Mouse (Mus musculus) monocyte, adult 2 months (primary cell): ENCODE results near the gene Fam171a2.
A peak's percentile ranks its signal among the peaks of the same experiment; 100 is the strongest.

Experiments
- DNase-seq, 2 experiments: peaks; one replicate each; pipeline ENCODE4 v3.0.0; 2022; ENCODE audit warnings: low spot score in 2 of 2, low read depth in 1 of 2

The Fam171a2 gene

GRCm38 (mm10) chr11:102435754-102436470, 11.6 kb downstream of the Fam171a2 start:
- DNase-seq = no peak

DNA sequence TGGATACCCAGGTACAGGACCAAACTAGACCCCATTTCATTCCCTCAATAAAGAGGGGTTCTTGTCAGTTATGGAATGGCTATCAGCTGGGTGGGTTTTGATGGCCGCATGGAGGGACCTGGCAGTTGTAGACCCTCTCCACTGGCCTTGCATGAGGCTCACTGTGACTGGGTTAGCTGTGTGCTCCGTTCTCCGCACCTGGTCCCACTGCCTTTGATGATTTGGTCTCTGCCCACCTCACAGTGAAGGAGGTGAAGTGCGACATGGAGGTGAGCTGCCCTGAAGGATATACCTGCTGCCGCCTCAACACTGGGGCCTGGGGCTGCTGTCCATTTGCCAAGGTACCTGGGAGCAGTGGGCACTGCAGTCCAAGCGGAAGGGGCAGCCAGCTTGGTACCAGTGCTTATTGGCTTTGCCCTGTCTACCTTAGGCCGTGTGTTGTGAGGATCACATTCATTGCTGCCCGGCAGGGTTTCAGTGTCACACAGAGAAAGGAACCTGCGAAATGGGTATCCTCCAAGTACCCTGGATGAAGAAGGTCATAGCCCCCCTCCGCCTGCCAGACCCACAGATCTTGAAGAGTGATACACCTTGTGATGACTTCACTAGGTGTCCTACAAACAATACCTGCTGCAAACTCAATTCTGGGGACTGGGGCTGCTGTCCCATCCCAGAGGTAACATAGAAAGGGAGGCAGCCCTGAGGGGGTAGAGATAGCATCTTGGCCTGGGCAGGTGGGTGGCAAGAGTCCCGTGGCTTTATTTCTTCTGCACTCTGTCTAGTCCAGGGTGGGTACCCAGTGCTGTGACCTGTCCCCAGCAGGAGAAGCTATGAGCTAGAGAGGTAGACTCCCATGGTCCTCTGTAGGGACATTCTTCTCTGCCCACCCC, 12.4 kb downstream of the Fam171a2 start:
- no peak for DNase-seq

GRCm38 (mm10) chr11:102434406-102434805, 13.1 kb downstream of the Fam171a2 start:
- peak; percentile 69 to 82 for DNase-seq

DNA sequence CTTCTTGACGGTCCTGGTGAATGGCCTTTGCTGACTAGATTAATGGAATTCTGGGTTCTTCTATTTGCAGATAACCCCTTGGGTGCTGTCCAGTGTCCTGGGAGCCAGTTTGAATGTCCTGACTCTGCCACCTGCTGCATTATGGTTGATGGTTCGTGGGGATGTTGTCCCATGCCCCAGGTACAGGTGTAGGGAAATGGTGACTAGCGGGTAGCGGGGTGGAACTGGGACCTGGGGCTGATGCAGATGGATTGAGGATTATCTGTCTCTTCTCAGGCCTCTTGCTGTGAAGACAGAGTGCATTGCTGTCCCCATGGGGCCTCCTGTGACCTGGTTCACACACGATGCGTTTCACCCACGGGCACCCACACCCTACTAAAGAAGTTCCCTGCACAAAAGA, 13.6 kb downstream of the Fam171a2 start:
- no peak for DNase-seq

GRCm38 (mm10) chr11:102432896-102433295, 14.6 kb downstream of the Fam171a2 start:
- no peak for DNase-seq

- peak; percentile 73 to 84 for DNase-seq
These were observed 15.2 kb downstream of the Fam171a2 start for GRCm38 (mm10) chr11:102432115-102432843.

DNA sequence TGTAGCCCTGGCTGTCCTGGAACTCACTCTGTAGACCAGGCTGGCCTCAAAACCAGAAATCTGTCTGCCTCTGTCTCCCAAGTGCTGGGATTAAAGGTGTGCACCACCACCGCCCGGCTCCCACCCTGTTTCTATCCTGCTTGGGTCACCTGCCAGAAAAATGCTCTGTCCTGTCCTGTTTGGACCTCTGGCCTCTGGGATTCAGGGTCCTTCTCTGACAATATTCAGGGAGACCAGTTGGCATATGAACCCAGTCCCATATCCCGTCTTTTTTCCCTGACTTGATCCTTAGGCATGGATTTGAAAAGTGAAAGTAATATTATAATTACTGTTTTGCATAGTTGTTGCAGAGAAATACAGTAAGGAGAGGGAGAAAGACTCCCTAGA, 15.8 kb downstream of the Fam171a2 start:
- no peak for DNase-seq

DNA sequence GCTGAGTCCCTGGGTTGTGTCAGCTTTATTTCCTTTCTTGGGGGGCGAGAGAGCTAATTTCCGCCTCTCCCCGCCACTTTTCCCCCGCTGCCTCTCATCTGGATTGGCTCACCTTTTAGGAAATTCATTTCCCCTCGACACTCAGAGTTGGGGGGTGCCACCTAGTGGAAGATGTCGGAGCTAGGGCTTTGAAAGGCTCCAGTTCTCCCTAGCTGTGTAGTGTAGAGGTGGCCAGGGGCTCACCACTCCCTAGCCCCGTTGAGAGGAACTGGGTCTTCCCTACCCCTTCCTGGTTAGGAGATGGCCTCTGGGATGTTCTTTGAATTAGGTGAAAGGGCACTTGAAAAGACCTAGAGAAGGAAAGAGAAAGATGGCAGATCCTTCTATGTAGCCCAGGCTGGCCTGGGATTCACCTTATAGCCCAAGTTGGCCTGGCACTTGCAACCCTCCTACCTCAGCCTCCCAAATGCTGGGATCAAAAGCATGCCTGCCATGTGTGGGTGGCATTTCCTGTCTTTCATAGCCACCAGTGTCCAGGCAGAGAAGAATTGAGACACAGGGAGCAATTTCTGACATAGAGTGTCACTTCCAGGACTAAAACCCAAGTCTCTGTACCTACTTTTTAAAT, 16.4 kb downstream of the Fam171a2 start:
- peak in 1 of 2 experiments; percentile 57 for DNase-seq

DNA sequence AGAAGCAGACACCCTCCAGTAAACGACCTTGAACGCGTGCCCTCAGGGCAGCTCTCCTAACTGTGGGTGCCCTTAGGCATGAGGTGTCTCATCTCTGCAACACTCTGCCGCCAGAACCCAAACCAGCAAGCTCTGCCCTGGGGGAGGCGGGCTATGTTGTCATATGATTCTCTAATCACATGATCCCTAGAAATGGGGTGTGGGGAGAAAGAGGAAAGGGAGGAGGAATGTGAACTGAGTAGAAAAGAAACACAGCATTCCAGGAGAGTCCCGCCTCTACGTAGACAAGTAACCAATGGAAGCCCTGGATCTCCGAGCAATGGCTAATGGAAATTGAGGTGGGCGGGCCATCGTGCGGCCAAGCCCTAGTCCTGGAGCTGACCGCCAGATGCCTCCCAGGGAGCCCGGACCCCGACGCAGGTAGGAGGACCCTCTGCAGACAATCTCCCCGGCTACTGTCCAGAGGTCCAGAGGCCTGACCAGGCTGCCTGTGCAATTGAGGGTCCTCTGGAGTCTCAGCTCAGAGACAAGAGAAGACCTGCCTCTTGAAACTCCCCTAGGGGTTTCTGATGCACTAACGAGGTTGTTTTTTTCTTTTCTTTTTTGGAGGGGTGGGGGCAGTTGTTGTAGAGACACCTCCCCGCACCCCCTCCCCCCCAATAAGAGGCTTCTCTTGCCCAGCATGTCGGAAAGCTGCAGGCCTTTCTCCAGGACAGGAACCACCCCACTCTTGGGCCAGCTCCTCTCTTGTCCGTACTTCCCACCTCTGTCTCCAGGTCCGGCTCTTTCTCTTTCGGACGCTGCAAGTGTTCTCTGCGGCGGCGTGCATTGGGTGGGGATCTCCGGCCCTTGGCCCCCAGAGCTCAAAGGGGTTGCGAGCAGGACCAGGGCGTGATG, 17.1 kb downstream of the Fam171a2 start, which contains the start of gene Grn:
Gene Grn, plus strand, starts transcription at position 195 of the 897 bp plus-strand sequence.
- DNase-seq = peak; percentile 68 to 74

- no peak for DNase-seq
These were observed 17.9 kb downstream of the Fam171a2 start for GRCm38 (mm10) chr11:102429551-102429950.

DNA sequence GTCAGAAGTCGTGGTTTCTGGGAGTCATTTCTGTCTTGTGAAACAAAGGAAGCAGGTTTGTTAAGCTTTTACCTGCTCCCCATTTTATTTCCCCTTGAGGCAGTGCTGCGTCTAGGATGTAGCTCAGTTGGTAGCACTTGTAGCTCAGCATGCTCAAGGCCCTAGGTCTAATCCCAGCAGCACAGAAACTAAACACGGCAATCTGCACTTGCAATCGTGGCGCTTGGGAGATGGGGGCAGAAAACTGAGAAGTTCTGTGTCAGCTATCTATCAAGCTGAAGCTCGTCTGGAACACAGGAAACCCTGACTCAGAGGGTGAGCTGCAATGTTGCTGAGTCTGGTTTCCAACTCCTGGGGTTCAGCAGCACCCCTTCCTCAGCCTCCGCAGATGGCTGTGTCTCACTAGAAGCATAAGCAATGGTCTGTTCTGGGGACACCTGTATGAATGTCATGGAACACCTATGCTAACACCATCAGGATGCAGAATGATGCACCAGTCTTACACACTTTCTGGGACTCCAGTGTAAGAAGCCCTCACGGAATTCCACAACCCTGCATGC, 18.4 kb downstream of the Fam171a2 start:
- DNase-seq = no peak

GRCm38 (mm10) chr11:102425555-102426316, 21.7 kb downstream of the Fam171a2 start:
- DNase-seq = no peak

- no peak for DNase-seq
These were observed 22.8 kb downstream of the Fam171a2 start for GRCm38 (mm10) chr11:102424666-102425065.

DNA sequence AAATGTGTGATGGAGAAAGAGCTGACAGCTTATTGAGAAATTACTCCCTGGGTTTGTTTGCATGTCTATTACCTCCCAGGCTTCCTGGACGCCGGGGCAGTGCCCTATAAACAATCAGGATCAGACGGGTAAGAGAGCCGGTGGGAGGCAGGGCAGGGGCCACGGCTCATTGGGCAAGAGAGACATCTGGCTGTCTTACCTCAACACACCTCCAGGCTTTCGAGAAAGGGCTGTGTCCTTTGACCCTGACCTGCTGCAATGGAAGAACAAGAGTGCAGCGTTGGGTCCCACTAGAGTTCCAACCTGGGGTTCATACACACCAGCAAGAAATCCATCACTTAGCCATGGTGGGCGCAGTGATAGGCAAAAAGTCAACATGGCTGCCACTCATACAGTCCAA, 25.9 kb downstream of the Fam171a2 start:
- no peak for DNase-seq

GRCm38 (mm10) chr11:102418887-102419286, 28.6 kb downstream of the Fam171a2 start:
- no peak for DNase-seq

- no peak for DNase-seq
These were observed 30.3 kb downstream of the Fam171a2 start for GRCm38 (mm10) chr11:102417160-102417559.

- DNase-seq = no peak
These were observed 32.3 kb downstream of the Fam171a2 start for GRCm38 (mm10) chr11:102415034-102415802.

GRCm38 (mm10) chr11:102413059-102413458, 34.4 kb downstream of the Fam171a2 start:
- DNase-seq = no peak
